Mouse (Mus musculus) CD4-positive helper T cell, adult 2 months (primary cell): Measurements from ENCODE around the gene B4galnt1.
A peak's percentile ranks its signal among the peaks of the same experiment; 100 is the strongest.
"Not testable (repeated sequence)": the region's sequence is repeated elsewhere in the genome, so short reads cannot be mapped to it uniquely, and the experiment has no call there.

ENCODE experiments used
- DNase-seq: peaks from one replicate; pipeline ENCODE4 v3.0.0-alpha.2; 2012; ENCODE audit warnings: low read depth, missing footprints, low spot score

B4galnt1 gene

GRCm38 (mm10) chr10:127188465-127189115 is 23.6 kb downstream of the B4galnt1 start:
- peak; percentile 59 for DNase-seq

- DNase-seq = no peak
Measured at GRCm38 (mm10) chr10:127189116-127189650, 24.2 kb downstream of the B4galnt1 start.

- DNase-seq = no peak
Measured at GRCm38 (mm10) chr10:127189651-127190381, 24.8 kb downstream of the B4galnt1 start, which contains the start of gene Arhgef25. Gene Arhgef25, minus strand, starts transcription at chr10:127190083.

DNA sequence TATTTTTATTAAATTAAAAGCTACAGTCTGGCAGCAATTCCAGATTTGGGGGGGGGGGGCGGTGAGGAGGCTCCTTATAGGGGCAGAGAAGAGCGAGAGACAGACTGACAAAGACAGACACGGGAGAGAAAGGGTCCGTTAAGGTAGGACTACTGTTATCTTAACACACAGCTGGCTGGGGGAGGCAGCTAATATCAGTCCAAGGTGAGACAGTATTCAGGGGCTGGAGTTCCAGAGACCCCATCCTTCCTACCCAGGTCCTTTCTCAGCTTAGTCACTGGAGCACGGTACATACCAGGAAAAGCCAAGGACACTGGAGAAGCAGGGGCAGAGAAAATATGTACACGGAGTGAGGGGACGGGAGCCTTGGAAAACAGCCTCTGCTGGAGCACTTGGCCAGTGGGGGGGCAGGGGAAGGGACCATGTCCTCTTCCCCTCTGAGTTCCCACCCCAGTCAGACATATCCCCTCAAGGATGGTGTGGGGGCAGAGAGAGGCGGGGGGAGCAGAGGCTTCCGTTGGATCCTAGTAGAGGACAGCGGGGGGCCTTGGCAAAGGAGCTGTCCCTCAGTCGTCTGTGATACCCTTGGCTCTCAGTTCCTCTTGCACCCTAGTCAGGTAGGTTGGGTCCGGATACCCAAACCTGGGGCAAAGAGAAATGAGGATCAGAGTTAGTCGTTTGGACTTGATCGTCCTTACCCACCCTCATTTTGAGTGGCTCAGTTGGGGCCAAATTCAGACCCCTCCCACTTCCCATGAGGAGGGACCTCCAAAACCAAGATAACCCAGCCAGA is 25.6 kb downstream of the B4galnt1 start:
- DNase-seq = no peak

DNA sequence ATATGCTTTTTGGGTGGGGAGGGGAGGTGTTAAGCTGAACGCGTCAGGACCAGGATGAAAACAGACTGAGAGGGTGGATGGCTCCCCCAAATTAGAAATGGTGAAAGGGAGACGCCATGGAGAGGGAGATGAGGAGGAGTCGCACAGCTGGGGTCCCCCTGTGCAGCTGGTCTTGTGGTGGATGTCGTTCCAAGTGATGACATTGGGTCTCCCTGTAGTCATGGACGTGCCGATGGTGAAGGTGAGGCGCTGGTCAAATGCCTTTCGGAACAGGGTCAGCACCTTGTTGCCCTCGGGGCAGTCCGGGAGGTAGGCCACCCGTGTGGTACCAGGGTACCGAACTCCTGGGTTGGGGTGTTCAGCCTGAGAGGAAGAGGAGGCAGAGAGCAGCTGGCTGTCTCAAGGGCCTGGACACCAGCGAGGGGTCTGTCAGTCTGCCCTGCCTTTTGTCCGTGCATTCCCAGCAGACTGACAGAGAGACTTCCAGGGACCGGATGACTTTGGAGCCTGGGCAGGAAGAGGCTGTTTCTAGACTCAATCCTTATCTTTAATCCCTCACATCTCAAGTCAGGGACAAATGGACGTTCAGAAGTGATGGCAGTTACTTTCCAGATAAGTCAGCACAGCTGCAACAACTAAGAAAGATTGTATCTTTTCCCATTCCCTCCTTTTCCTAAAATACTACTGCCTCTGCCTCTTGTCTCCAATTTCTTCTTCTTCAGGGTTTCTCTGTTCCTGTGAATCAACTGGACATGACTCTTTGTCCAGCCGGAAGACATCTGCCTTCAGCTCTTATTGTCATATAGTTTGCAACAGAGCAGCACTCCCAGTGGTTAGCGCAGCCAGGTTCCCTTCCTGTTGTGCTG is 26.4 kb downstream of the B4galnt1 start:
- no peak for DNase-seq

DNA sequence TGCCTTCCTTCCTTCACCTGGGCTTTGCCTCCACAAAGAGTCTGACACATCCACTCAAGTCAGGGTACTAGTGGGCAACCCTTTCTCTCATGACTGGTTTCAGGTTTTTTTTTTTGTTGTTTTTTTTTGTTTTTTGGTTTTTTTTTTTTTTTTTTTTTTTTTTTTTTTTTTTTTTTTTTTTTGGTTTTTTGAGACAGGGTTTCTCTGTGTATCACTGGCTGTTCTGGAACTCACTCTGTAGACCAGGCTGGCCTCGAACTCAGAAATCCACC is 27.0 kb downstream of the B4galnt1 start:
- not testable (repeated sequence) for DNase-seq

DNA sequence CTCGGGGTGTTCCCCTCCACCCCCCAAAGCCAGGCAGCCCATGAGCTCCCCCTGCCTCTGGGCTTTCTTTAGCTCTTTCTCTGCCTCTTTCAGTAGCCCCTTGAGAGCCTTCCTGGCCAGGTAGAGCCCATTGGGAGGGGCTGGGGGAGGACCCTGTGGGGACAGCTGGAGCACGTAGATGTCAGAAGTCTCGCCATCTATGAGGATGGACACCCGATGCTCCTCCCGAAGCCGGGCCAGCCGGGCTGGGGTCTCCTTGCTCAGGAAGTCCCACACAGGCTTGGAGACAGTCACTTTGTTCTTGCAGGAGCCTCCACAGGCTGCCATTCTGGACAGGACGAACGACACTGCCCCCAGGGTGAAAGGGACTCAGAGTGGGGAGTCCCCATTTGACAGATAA is 28.0 kb downstream of the B4galnt1 start:
- DNase-seq = no peak

DNA sequence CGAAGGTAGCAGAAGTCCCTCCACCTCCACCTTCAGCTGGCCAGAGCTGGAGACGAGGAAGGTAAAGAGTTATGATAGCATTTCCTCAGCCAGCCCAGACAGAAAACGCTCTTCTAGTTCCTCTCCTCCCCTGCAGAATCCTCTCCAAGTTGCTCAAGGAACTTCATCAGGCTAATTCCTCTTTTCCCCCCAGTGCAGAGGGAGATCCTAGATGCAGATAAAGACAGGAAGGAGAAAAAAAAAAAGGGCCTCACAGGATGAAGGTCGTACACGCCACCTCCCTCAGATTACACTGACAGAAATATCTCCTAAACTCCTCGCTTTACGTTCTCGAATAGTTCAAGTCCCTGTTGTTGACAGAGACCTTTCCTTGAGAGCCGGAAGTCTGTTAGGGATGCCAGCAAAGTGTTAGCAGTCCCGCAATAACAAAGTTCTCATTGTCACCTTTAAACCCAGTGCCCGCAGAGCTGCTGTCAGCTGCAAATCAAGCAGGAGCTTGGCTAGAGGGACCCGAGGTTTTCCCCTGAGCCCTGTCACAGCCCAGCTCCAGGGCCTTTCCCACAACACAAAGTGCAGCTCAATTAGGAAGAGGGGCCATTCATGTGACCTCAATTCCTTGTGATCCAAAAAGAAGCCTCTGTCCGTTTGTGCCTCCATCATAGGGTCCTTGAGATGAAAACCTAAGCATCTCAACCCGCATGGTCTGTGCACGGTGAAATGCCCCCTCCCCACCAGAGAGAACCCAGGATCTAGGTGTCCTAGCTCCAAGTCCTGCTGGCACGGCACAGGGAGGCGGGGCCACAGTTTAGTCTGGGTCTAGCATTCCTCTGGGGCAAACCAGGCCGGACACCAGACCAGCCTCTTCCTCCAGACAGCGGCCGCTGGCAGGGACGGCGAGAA is 29.7 kb downstream of the B4galnt1 start:
- DNase-seq = no peak

DNA sequence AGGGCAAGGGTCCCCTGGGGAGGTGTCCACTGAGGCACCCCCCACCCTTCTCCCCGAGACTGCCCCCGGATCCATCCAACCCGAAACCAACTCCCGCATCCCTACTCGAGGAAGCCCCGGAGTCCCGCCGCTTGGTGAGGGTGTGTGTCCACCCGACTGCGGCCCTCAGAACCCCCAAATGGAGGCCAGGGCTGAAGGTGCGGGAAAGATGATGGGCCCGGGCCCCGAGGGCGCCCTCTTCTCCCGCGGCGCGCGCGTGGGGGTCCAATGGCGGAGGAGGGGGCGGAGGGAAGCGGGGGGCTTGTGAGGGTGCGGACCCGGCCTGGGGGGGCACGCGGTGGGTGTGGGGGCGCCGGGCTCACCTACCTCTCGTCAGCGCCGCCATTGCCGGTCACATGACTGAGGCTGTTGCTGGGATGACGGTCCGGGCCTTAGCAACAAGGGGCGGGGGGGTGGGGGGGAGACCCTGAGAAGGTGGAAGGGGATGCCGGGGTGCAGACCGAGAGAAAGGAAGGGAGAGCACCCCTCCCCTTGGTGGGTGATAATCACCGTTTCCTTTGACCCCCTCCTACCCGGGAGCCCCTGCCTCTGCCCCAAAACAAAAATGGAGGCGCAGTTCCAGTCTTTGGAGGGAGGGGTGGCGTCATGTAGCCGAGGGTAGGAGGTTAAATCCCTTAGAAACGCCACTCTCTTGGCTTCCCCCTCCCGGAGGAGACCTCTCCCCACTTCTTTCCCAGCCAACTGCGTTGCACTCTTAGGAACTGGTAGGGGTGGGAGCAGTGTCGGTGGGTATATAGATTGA is 30.5 kb downstream of the B4galnt1 start, which contains the start of gene Dtx3:
Gene Dtx3 (minus strand): TSS at position 401 of the 802 bp plus-strand sequence.
- peak; percentile 58 for DNase-seq

GRCm38 (mm10) chr10:127196392-127196791 is 31.4 kb downstream of the B4galnt1 start:
- DNase-seq = no peak

DNA sequence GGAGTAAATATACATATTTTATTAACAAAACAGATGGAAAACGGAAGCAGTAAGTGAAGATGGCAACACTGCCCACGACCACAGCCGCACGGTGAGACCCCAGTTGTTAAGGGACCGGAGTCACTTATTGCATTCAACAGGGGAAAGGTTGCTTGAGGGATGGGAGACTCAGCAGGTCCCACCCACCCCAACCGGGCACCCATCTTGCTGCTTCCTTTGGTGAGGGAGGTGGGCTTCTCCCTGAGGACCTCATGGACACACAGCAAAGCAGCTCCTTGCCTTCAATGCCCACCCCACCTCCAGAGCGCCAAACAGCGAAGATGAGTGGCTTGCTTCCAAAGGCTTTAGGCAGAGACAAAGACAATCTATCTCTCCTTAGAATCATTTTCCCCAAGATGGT is 32.1 kb downstream of the B4galnt1 start:
- no peak for DNase-seq

DNA sequence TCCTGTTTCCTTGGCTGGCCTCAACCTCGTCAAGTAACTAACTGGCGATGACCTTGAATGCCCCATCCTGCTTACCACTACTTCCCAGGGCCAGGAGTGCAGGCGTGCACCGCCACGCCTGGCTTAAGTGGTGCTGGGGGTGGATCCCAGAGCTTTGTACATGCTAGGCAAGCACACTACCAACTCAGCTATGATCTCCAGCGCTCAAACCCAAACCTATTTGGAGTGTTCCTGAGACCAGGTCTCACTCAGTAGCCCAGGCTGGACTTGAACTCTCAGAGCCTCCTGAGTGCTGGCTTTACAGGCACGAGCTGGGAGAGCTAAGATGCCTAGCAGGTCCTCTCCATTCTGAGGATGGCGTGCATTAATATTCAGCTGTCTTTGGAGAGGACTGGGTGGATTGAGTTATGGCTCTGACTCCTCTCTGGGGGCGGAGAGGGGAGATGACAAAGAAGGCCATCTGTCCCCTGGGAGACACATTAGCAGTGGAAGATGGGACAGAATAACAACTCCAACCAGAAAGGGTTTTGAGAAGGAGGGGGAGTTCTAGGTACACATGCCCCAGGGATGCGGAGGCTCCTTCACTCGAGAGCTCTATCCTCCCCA is 32.6 kb downstream of the B4galnt1 start:
- no peak for DNase-seq

DNA sequence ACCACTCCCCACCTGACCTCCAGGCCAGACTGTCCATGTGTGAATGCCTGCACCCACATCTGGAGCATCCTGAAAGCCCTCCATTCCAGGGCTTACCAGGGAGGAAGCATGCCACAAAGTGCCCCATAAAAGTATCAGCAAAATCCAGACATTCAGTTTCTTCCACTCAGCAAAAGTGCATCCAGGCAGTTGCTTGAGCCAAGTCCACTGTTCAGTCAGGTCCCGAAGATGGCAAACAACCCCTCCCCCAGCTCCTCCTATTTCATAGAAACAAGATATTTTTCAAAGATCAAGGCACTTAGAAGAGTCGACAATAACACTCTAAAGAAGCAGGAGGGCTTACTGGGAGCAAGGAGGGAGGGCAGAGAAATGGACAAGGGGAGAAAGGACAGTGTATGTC is 33.5 kb downstream of the B4galnt1 start:
- no peak for DNase-seq

DNA sequence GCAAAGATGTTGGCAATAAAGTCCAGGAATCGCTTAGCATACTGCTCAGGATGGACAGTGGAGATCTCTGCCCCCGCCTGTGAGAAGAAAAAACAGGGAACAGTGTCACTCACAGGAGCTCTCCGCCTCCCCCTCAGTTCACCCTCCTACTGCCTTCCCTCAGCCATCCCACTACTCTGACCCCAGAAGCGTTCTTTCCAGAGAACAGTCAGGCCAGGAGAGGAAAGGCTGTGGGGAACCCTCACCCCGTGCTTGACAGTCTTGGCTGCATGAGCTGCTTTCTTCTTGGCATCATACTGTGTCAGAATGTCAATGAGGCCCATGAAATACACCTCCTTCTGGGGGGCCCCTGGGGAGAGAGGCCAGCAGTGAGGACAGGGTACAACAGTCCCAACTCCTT is 34.0 kb downstream of the B4galnt1 start:
- no peak for DNase-seq

DNA sequence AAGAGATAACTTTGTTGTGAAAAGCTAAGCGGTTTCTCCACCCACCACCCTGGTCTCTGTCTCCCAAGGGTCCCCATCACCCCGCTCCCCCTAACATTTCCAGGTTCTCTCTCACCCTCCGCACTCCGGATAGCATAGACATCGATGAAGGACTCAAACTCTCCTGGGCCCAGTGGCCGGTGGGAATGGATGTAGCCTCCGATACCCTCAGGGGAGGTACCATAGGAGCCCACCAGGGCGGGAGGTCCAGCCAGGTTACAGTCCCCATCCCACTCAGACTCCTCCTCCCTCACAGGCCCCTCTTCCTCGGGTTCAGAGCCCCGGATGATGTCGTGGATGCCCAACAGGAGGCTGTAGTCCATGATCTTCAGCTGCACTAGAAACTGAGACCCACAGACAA is 34.4 kb downstream of the B4galnt1 start:
- no peak for DNase-seq

DNA sequence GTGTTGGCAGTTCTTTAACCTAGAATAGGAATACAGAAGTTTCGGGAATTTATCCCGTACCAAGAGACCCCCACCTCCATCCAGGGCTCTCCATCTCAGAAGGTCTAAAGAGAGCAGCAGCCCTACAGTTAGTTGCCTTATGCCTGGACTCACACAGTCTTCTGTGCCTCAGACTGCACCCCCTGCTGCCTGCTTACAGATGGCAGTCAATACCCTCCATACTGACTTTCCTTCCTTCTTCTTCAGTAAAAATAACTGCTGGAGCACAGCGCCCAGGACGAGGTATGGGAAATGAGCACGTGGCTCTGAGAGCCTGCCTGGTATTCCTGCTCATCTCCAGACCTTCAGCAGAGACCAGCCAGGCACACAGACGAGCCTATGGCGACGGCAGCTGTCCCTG is 35.3 kb downstream of the B4galnt1 start:
- no peak for DNase-seq

DNA sequence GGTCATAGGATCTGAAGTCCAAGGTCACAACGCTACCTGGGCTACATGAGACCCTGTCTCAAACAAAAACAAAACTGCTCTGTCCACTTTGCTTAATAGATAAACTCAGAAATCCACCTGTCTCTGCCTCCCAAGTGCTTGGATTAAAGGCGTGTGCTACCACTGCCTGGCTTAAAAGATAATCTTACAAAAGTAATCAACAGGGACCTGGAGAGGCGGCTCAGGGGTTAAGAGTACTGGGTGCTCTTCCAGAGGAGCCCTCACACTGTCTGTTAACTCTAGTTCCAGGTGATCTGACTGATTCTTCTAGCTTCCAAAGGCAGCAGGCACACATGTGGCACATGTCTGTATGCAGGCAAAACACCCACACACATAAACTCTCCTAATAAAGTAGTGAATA is 38.1 kb downstream of the B4galnt1 start:
- DNase-seq = no peak

- no peak for DNase-seq
Measured at GRCm38 (mm10) chr10:127204589-127204988, 39.6 kb downstream of the B4galnt1 start.

DNA sequence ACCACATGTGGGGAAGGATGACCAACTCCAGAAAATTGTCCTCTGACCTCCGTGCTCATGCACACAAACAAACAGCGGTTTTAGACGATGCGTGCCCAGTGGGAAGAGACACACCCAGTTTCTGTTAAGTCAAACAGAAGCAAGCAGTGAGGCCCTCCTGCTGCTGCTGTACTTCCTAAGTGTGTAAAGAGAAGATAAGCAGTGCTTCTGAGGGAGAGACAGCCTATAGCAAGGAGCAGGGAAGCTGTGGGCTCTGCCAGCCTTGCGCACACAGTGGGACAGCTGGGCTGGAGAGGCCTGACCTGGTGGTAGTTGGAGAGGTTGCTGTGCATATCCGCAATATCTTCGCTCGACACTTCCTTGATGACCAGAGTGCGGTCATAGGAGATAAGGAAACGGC is 40.3 kb downstream of the B4galnt1 start:
- DNase-seq = no peak
